Mouse (Mus musculus): ENCODE measurements around the gene Sh2d3c. TPM values are rescaled to one million over a fixed set of nuclear protein-coding genes. Genes with fewer than 3 reads are reported as not detected.

Gene Sh2d3c
- polyA plus RNA-seq, 1 experiment: 38.0 TPM

DNA sequence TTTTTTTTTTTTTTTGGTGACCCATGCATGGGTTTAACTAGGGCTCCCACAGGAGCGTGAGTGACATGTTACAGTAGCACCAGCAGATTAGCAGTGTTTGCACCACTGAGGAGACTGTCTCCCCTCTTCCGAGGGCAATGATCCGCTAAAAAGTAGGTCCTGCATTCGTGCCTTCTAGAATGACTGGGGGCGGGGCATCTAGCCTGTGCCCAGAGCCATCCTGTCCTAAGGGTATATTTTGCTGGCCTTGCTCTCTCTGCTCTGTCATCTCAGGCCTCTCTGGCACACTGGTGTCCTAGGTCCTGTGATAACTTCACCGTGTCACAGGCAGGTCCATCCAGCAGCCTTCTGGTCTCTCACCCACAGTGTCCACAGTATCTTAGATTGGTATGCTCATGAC, 21.2 kb upstream of the Sh2d3c start:
- no peak for DNase-seq (ENCODE audit: low read depth)

DNA sequence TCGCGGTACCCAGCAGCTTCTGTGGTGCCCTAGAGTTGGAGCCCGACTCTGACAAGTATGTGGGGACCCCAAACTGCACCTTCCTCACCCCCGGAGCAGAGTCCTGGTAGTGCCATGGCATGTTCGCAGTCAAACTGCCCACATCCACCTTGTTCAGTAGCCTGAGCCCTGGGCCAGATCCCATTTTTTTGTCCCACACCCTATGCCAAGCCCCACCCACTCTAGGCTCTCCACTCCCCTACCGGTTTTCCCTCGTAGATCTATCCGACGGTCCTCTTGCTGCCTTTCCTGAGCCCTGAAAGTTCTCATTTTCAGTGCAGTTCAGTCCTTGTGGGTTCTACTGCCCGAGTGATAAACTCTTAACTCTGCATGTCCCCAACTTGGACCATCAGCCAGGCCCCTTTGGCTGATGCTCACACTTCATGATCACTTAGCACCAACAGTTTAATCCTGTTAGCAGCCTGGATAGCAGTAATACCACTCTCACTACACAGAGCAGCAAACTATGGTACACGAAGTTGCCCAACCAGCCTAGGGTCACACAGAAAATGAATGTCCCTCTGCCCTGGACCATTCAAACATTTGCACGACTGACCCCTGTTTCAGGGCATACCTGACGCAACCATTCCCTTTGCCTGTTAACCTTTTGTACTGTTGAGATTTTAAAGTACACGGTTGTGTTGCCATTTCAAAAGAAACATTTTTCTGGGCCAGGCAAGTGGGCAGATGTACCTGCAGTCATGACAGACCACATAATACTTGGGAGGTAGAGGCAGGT, 19.7 kb upstream of the Sh2d3c start:
- DNase-seq (ENCODE audit: low read depth): no peak

DNA sequence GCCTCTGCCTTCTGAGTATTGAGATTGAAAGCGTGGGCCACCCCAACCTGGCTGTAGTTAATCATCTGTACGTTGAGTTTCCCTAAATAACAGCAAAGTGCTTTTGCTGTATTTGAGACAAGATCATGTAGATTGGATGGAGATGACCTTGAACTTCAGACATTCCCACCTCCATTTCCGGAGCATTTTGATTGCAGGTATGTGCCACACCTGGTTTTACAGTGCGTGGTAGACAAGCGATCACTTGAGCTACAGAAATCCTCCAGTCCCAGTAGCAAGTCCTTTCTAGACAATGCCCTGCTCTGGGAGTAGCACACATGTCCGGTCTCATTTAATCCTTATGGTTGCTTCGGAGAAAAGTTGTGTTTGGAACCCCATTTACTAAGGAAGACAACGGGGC, 17.8 kb upstream of the Sh2d3c start:
- no peak for DNase-seq (ENCODE audit: low read depth)

DNA sequence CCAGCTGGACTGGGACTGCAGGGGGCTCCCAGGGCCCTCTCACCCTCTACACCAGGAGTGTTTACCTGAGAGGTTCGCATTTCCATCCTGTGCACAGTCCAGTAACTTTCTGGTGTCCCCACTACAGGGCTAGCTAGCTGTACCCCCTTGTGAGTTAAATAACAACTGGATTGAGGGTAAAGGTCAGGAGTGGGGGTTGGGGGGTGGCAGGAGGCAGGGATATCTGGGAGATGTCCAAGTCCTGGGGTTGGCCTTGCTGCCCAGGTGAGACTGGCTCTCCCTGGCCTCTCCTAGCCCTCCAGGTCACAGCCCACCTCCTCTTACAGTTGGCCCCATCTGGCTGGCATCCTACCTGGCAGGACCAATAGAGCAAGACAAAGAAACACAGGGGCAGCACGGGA, 16.8 kb upstream of the Sh2d3c start, which contains the start of gene Fpgs:
TSS of gene Fpgs (minus strand) at position 125 of the 401 bp plus-strand sequence.
- DNase-seq (ENCODE audit: low read depth): no peak

DNA sequence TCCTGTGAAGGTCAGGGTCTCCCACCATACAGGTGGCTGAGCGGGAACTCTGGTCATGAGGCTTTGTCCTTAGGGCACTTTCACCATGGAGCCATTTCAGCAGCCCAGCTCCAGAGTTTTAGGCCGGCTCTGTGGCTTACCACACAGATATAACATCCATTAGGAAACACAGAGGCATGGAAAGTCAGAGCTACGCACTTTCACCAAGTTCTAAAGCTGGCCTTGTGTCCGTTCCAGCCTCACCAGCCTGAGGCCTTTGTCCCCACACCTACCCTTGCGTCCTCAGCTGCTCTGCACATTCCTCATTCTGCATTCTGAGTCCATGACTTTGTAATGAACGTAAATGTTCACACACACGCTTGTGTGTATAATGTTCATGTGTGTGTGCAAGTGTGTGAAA, 15.8 kb upstream of the Sh2d3c start:
- no peak for DNase-seq (ENCODE audit: low read depth)

DNA sequence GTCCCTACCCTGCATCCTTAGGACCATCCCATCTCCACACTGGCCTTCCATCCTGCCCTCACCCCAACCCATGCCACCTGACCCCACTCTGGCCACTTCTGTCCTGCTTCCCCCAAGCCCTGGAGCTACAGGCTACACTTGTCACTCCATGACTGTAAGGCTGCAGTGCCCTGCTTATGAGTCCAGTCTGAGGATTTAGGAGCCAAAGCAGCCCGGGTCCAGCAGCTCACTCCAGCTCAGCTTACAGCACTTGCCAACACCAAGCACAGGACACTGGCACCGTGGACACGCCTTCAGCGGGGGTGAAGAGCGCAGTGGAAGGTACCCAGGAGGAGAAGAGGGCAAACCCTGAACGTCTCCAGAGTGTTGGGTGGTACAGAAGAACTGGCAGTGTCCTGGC, 13.9 kb upstream of the Sh2d3c start:
- no peak for DNase-seq (ENCODE audit: low read depth)

DNA sequence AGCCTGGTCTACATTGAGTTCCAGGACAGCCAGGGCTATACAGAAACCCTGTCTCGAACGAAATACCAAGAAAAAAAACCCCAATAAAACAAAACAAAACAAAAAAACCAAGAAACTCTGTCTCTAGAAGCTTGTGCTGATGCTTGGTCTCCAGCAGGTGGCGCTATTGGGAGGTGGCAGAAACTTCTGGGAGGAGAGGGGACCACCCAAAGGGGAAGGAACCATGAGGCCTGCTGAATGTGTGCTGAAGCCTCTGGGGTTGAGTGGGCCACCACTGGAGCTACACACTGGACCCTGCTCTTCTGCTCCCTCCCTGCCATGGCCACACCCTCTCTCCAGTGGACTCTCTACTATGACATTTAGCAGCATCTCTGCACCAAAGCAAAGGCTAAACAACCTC, 12.2 kb upstream of the Sh2d3c start:
- no peak for DNase-seq (ENCODE audit: low read depth)

DNA sequence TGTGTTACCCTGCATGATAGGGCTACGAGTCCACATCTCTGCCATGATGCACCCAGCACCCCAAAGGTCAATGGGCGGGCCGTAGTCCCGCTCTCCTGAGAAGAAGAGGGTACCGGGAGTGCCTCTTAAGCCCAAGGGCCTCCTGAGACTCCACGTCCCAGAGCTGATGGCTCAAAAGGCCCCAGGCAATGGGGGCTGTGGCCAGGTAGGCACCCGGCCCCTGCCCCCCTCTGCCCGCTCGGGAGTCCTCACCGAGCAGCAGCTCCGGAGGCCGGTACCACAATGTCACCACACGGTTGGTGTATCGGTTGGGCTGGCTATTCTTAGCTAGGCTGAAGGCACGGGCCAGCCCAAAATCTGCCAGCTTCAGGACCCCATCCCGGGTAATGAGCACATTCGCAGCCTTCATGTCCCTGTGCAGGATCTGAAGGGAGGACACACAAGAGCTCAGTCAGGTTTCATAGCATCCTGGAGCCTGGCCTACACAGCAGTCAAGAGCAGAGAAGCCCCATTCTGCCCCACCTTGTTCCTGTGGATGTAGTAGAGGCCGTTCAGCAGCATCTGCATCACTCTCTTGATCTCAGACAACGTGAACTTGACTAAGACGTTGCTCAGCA, 11.2 kb upstream of the Sh2d3c start:
- DNase-seq (ENCODE audit: low read depth): no peak

DNA sequence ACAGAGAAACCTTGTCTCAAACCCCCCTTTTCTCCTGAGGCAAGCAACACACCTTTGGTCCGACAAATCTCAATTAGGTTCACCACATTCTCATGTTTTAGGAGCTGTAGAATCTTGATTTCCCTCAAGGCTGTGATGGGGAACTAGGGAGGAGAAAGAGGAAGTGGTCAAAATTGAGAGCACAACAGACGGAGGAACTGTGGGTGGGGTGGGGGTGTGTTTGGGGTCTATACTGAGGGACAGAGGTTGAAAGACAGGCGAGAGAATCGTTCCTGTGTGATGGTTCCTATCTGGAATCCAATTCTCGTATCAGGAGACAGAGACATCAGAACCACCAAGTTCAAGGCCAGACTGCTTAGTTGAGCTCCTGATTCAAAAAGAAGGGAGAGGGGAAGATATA, 10.4 kb upstream of the Sh2d3c start:
- DNase-seq (ENCODE audit: low read depth): no peak

DNA sequence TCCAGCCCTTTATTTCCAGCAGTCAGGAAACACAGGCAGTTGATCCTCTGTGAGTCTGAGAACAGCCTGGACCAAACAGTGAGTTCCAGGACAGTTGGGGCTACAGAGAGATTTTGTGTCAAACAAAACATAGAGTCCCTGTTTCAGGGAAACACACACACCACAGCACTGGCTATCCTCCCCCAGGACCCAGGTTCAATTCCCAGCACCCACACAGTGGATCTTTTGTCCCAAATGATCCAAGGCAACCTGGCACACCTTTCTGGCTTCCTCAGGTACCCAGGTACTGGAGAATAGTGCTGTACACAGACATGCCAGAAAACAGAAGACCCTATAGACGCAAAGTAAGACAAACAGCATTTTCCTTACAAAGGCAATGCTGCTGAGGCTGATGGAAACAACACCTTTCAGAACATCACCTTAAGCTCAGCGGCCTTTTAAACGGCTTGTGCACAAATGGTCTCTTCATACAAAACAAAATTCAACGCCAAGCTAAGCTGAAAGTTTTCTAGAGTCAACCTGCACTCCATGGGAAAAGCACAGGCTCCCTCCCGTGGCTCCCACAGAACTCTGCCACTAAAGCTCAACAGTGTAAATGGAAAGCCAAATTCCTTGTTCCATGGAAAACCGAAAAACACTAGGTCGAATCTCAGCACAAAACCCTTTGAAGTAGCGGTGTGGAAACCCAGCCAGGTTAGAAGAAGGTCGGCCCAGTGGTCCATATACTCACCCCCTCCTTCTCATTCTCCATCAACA, 9.4 kb upstream of the Sh2d3c start:
- no peak for DNase-seq (ENCODE audit: low read depth)

DNA sequence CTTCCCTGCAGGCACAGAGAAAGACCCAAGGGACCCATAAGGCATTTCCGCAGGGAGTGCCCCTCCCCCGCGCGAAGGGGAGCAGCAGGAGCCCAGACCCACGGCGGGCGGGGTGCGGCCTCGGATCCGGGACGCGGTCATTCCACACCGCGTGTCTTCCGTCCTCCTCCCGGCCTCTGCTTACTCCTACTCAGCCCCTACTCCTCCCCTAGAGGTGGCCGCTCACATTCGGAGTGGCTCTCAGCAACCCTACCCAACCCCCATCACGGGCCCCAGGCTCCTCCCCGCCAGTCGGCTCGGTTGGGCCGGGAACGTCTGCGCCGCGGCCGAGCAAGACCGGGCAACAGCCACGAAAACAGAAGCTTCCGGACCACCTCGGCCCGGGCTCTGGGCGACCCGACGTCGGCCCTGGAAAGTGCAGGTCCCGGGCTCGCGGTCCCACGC, 8.7 kb upstream of the Sh2d3c start:
- DNase-seq (ENCODE audit: low read depth): no peak

DNA sequence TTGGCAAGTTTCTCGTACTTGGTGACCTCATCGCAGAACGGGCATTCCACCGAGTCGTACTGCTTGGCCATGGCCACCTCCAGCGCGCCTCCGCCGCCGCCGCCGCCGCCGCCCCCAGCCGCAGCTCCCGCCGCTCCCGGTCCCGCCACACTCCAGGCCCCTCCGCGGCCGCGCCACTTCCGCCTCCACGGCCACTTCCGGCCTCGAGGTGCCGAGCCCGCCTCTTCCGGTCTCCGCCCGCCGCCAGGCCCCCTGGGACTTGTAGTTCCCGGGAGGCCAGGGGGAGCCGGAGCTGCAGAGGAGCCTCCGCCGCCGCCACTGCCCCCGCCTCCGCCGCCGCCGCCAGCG, 8.3 kb upstream of the Sh2d3c start:
- no peak for DNase-seq (ENCODE audit: low read depth)

DNA sequence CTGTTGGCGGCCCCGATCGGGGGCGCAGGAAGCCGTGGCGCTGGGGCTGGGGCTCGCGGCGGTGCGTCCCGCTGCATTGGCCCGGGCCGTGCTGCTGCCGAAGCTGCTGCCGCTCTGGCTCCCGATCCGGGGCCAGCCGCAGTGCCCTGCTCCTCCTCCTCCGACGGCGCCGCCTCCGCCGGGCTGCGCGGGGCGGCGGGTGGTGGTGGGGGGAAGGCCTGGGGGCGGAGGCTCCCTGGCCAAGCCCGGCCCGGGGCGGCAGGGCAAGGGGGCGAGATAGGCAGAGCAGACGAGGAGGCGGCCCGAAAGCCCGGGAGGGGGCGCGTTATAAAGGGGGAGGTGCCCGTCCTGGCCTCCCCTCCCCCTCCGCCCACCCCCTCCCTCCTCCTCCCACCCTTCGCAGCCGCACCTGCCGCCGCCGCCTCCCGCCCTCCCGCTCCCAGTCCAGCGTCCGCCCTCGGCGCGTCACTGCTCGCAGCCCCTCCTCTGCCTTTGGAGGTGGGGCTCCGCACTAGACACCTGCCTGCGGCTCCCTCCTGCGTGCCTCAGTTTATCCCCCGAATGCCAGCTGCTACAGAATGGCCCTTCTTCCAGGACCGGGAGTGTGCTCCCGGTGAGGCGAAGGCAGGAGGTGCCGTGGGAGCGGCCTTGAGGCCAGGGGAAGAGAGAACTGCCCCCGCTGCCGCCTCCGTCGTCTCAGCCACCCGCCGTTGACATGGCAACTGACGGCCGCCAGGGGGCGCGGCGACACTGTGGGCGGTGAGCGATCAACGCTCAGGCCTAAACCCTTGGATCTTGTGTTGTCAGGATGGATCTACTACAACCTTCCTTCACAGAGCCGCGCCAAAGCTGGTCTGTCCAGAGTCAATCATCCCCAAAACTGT, 7.7 kb upstream of the Sh2d3c start, which contains the start of gene Cdk9:
TSS of gene Cdk9 (minus strand) at position 143 of the 884 bp plus-strand sequence.
- no peak for DNase-seq (ENCODE audit: low read depth)

DNA sequence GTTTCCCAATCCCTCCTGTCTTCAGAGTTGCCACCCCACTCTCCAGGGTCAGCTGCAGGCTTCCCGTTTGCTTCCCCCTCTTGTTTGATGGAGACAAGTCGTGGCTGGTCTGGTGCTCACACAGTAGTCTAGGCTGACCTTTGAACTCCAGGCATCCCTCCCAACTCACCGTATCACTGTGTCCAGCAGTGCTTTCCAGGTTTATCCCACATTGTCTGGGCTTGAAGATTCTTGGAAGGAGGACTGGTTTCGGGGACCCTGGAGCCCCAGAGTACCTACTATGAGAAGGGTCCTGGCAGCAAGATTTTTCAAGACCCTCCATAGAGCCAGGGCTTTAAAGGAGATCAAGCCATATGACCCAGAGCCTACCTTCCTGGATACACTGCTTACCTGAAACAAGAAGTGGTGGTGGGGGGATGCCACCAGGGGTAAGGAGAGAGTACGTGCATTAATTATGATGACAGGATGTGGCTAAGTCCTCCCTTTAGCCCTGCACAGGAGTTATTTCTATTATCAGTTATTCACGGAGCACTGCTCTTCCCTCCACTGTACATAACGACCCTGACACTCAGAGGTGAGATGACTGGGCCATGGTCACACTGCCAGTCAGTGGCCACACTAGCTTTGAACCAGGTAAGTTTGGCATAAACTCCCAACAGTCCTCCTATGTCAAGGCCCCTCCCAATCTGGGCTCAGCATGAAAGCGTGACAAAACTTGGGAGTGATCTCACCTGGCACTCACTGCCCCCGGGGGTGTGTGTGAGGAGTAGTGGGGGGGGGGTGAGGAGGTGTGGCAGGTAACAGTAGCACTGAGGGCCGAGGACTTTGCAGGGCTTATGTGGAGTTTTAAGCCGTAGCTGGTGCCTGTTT, 6.5 kb upstream of the Sh2d3c start:
- no peak for DNase-seq (ENCODE audit: low read depth)

DNA sequence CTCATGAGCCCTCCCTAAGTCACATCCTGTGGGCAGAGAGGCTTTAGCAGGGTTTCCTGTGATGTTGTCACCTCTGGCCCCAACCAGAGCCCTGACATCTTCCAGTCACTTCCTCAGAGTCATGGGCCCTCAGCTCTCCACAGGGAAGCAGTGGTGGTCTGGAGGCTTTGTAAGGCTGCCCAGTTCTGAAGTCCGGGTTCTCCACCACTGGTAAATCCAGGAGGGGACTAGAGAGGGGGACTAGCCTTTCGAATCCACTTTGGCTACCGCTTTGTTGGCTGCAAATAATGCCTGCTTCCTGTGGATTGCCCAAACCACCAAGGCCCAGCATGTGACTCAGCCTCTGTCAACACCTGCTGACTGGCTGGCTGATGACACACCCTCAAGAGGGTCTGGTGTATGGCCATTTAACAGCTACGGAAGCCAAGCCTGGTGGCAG, 5.8 kb upstream of the Sh2d3c start:
- no peak for DNase-seq (ENCODE audit: low read depth)

DNA sequence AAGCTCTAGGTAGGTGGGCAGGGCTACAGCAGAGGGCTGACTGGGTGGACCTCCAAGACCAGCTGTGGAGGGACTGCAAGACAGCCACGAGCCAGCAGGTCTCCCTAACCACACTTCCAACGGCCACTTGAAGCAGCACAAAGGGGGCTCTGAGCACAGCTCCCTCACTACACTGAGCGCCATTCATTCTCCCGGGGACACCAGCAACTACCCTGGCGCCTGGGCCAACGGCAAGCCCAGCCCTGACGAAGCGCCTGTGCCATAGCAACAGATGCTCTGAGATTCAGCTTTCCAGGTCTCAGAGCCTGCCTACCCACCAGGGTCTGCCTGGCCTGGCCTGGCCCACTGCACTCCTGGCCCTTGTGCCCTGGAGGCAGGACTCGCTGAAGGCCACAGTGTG, 2.1 kb upstream of the Sh2d3c start:
- DNase-seq (ENCODE audit: low read depth): no peak

DNA sequence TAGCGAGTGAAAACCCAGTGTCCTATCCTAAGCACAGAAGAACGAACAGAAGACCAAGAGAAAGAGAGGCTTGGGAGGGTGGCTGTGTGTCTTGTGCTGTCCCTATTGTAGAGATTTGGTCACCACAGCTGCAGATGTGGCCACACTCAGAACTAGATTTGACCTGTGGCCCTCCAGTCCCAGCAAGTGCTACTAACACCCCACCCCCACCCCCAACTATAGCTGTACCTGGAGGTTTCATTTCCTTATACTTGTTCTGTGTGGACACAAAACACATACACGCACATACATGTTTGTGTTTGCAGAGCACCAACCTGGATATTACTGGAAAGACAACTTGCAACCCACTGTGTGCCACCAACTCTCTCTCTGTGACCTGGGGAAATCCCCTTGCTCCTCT, 802 bp upstream of the Sh2d3c start:
- DNase-seq (ENCODE audit: low read depth): no peak

DNA sequence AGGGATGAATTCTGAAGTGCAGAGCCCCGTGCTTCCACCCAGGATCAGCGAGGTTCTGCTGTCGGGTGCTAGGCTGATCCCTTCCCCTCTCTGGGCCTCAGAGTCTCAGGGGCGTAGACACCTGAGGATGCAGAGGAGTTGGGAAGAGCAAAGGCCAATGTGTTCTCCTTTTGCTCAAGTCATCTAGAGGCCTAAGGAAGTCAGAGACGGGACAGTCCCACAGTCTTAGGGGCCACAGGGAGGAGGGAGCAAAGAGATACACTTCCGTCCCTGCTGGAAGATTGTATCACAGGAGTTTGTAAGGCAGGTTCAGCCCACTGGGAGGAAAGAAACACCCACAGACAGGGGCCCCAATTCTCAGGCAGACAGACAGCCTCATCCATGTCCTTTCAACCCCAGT, 1.2 kb downstream of the Sh2d3c start:
- no peak for DNase-seq (ENCODE audit: low read depth)

DNA sequence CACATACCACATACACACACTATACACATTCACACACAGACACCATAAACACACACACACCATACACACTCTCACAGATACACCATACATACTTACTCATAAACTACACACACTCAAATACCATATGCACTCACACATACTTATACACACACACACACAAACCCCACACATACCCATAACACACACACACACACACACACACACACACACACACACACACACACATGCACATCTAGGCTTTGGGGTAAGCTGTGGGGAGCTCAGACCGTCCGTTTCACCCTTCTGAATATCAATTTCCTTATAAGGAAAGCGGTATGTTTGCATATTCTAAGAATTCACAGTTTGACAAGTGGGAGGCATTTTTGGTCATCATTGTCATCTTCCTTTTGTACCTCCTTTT, 1.7 kb downstream of the Sh2d3c start:
- no peak for DNase-seq (ENCODE audit: low read depth)

DNA sequence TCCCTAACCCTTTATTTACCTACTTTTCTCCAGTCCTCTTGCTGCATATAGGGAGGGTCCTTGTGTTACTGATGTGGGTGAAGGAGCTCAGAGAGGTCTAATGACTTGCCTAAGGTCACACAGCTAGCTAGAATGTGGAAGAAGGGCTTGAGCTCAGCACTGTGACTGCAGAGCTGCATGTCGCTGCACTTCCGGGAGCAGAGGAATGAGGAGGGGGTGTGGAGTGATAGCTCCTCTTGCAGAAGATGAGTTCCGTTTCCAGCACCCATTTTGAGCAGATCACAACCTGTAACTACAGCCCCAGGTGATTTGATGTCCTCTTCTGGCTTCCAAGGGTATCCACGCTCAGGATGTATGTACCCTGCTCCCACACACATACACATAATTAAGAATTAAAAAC, 3.3 kb downstream of the Sh2d3c start:
- no peak for DNase-seq (ENCODE audit: low read depth)

Measured in gonadal fat pad, adult 2 months (tissue).